Mouse (Mus musculus) midbrain, embryonic 12.5 days (tissue): Measurements from ENCODE around the gene Gm9732. TPM values are rescaled to one million over a fixed set of nuclear protein-coding genes. Genes with fewer than 3 reads are reported as not detected.
"Not testable (repeated sequence)": the region's sequence is repeated elsewhere in the genome, so short reads cannot be mapped to it uniquely, and the experiment has no call there.

Experiments
- ATAC-seq: fragments of 200-750 bp; cut with Nextera tagmentation; 2 replicates; pipeline ENCODE4 v1.8.0; 2017; ENCODE audit warnings: low read depth, moderate TSS enrichment, moderate library complexity; ENCODE audit not compliant: low FRiP score
- H3K27ac ChIP-seq: fragments of 300-500 bp; sonication (generic); replicated peaks from 2 replicates; pipeline ENCODE4 v1.5.1; 2016; ENCODE audit warnings: mild to moderate bottlenecking
- H3K27me3 ChIP-seq: fragments of 300-500 bp; sonication (generic); 2 replicates; pipeline ENCODE4 v1.6.1; 2016; ENCODE audit warnings: mild to moderate bottlenecking
- H3K36me3 ChIP-seq: fragments of 300-500 bp; sonication (generic); 2 replicates; pipeline ENCODE4 v1.6.1; 2016
- H3K4me1 ChIP-seq: fragments of 300-500 bp; sonication (generic); 2 replicates; pipeline ENCODE4 v1.6.1; 2016
- H3K4me2 ChIP-seq: fragments of 300-500 bp; sonication (generic); replicated peaks from 2 replicates; pipeline ENCODE4 v1.6.1; 2016; ENCODE audit warnings: mild to moderate bottlenecking, moderate library complexity
- H3K4me3 ChIP-seq: fragments of 300-500 bp; sonication (generic); 2 replicates; pipeline ENCODE4 v1.5.1; 2016; ENCODE audit warnings: mild to moderate bottlenecking
- H3K9ac ChIP-seq: fragments of 300-500 bp; sonication (generic); replicated peaks from 2 replicates; pipeline ENCODE4 v1.6.1; 2016; ENCODE audit warnings: mild to moderate bottlenecking, moderate library complexity
- H3K9me3 ChIP-seq: fragments of 300-500 bp; sonication (generic); 2 replicates; pipeline ENCODE4 v1.6.1; 2016; ENCODE audit warnings: mild to moderate bottlenecking
- WGBS: fragments of 180-500 bp; shearing (Covaris S2); methylation state at CpG from one replicate; pipeline ENCODE4 v1.1.7; 2016; 5-methylcytosine and 5-hydroxymethylcytosine counted together
- polyA plus RNA-seq: library from polyadenylated mRNA; unstranded; fragments of >200 nt; fragmentation: Nextera tagmentation; extraction: Ambion mirVana; gene quantifications from 2 replicates; pipeline ENCODE4 v1.2.1, GENCODE M21; 2016

The Gm9732 gene
- polyA plus RNA-seq, result not detected in 2 replicates

GRCm38 (mm10) chr14:43274986-43275511 lies at the start of gene Gm9732:
TSS of gene Gm9732 (plus strand) at chr14:43275036.
- H3K9ac ChIP-seq, H3K27me3 ChIP-seq, H3K9me3 ChIP-seq, H3K4me3 ChIP-seq, H3K36me3 ChIP-seq, ATAC-seq, H3K27ac ChIP-seq, H3K4me1 ChIP-seq, H3K4me2 ChIP-seq: not testable (repeated sequence)
- WGBS, result 85% methylated on average over 8 of the region's 8 CpGs

- H3K36me3 ChIP-seq, ATAC-seq, H3K27ac ChIP-seq, H3K4me3 ChIP-seq, H3K4me2 ChIP-seq, H3K9ac ChIP-seq, H3K27me3 ChIP-seq, H3K4me1 ChIP-seq, H3K9me3 ChIP-seq: not testable (repeated sequence)
- 91% methylated on average over 4 of the region's 4 CpGs for WGBS
Observed at GRCm38 (mm10) chr14:43235204-43235603, 39.6 kb upstream of the Gm9732 start, which contains the start of gene Gm8122. TSS of gene Gm8122 (minus strand) at chr14:43235304.

DNA sequence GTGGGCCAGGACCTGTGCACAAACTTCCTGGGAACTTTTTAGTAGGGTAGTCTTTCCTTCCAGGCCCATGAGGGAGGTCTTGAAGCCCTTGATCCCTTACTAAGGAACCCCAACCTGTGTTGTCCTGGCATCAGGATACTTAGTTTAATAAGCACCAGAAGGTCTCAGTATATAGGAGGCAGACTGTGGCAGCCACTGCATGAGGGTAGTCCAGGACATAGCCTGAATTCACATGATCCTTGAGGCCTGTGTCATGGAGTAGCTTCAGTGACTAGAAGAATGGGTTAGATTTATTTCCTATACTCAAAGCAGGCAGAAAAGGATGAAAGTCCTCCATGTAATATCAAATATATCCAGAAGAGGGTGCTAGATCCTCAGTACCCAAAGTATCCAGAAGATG lies 37.1 kb upstream of the Gm9732 start:
- not testable (repeated sequence) for ATAC-seq, H3K27ac ChIP-seq, H3K4me1 ChIP-seq, H3K4me2 ChIP-seq, H3K9ac ChIP-seq, H3K4me3 ChIP-seq, H3K27me3 ChIP-seq, H3K36me3 ChIP-seq, H3K9me3 ChIP-seq

GRCm38 (mm10) chr14:43249611-43250170 lies 25.1 kb upstream of the Gm9732 start:
- H3K27ac ChIP-seq, H3K27me3 ChIP-seq, H3K9me3 ChIP-seq, H3K4me2 ChIP-seq, H3K9ac ChIP-seq, H3K4me3 ChIP-seq, ATAC-seq, H3K36me3 ChIP-seq, H3K4me1 ChIP-seq: not testable (repeated sequence)
- whole genome bisulfite sequencing, result 23% methylated on average over 10 of the region's 12 CpGs

DNA sequence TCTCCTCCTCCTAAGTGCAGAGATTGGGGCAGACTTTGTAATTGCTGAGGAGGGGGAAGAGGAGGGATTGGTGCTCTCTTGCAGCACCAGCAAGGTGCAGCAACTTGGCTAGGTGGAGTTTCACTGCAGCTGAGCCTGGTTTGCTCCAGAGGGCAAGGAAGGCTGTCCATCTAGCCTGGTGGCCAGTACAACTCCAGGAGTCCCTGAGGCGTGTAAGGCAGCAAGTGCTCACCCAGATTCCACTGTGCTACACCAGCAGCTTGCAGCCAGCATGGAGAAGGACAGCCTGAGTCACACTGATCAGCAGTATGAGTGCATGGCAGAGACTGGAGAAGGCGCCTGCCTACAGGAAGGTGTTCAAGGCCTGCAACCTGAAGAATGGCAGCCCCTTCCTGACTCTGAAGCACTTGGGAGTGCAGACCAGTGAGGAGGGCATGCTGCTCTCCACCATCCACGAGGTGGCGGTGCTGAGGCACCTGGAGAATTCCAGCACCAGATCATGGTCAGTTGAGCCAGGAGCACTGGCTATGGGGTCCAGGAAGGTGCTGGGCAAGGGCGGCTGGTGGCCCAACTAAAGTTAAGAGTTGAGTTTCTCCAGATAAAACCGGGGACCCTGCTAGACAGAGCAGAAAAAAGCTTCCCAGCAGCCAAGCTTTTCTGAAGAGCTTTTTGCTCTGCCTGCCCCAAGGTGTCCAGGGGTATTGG lies 24.1 kb upstream of the Gm9732 start:
- whole genome bisulfite sequencing, result 38% methylated on average over 5 of the region's 6 CpGs
- H3K9ac ChIP-seq, H3K4me2 ChIP-seq, H3K27ac ChIP-seq, H3K4me1 ChIP-seq, H3K36me3 ChIP-seq, H3K9me3 ChIP-seq, H3K4me3 ChIP-seq, ATAC-seq, H3K27me3 ChIP-seq: not testable (repeated sequence)

- H3K4me2 ChIP-seq, H3K4me1 ChIP-seq, H3K9me3 ChIP-seq, H3K36me3 ChIP-seq, H3K9ac ChIP-seq, H3K27ac ChIP-seq, ATAC-seq, H3K27me3 ChIP-seq, H3K4me3 ChIP-seq: not testable (repeated sequence)
- WGBS, result 81% methylated on average over 1 of the region's 1 CpGs
Observed at GRCm38 (mm10) chr14:43256511-43256910, 18.3 kb upstream of the Gm9732 start.

DNA sequence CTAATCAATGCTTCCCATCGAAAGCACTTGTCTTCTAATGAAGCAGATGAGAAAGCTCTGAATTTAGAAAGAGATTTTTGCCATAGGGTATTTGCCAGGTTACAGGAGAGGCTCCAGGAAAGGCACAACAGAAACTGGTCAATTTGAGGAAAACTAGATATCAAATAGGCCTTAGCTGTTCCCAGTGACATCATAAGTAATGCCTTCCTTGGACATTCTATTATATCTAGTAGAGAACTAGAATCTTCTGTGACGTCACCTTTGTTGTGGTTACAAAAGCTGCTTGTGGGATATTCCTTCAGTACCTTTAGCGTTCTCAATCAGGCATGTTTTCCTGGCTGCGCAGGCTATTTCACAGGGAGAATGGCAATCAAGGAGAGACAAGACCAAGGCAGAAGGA lies 16.5 kb upstream of the Gm9732 start, which contains the start of gene Gm8126:
Gene Gm8126 (plus strand): TSS at position 301 of the 400 bp plus-strand sequence.
- not testable (repeated sequence) for H3K9ac ChIP-seq, H3K4me2 ChIP-seq, H3K4me3 ChIP-seq, H3K36me3 ChIP-seq, H3K4me1 ChIP-seq, H3K27me3 ChIP-seq, ATAC-seq, H3K9me3 ChIP-seq, H3K27ac ChIP-seq
- WGBS, result 98% methylated on average over 3 of the region's 4 CpGs

DNA sequence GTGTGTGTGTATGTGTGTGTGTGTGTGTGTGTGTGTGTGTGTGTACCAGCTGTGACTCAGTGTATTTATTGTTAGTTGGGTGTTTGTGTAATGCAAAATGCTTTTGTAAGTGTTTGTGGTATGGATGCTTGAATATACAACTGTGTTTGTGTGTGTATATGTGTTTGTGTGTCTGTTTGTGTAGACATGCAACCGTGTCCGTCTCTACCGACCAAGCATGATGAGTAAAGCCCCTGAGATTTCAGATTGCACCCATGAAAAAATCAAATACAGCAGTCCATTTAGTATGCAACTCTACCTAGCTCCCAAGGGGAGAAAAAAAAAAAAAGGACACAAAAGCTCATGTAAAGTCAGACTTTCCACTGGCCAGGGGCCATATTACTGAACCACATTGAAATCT lies 11.4 kb upstream of the Gm9732 start:
- not testable (repeated sequence) for H3K9ac ChIP-seq, H3K4me3 ChIP-seq, ATAC-seq, H3K27ac ChIP-seq, H3K4me1 ChIP-seq, H3K4me2 ChIP-seq, H3K9me3 ChIP-seq, H3K36me3 ChIP-seq, H3K27me3 ChIP-seq
- 88% methylated on average over 3 of the region's 3 CpGs for WGBS

GRCm38 (mm10) chr14:43268521-43269084 lies 6.2 kb upstream of the Gm9732 start:
- not testable (repeated sequence) for H3K36me3 ChIP-seq, H3K4me2 ChIP-seq, H3K4me1 ChIP-seq, H3K9me3 ChIP-seq, H3K27me3 ChIP-seq, H3K27ac ChIP-seq, H3K4me3 ChIP-seq, ATAC-seq, H3K9ac ChIP-seq
- WGBS, result 49% methylated on average over 2 of the region's 2 CpGs

GRCm38 (mm10) chr14:43269211-43269610 lies 5.6 kb upstream of the Gm9732 start:
- H3K9me3 ChIP-seq, H3K4me3 ChIP-seq, H3K4me1 ChIP-seq, H3K27me3 ChIP-seq, H3K9ac ChIP-seq, ATAC-seq, H3K36me3 ChIP-seq, H3K27ac ChIP-seq, H3K4me2 ChIP-seq: not testable (repeated sequence)
- WGBS, result 90% methylated on average over 3 of the region's 3 CpGs

- not testable (repeated sequence) for H3K27ac ChIP-seq, H3K9me3 ChIP-seq, H3K9ac ChIP-seq, H3K27me3 ChIP-seq, H3K4me1 ChIP-seq, H3K36me3 ChIP-seq, H3K4me2 ChIP-seq, H3K4me3 ChIP-seq, ATAC-seq
- 57% methylated on average over 1 of the region's 1 CpGs for WGBS
Observed at GRCm38 (mm10) chr14:43273161-43273560, 1.7 kb upstream of the Gm9732 start.

DNA sequence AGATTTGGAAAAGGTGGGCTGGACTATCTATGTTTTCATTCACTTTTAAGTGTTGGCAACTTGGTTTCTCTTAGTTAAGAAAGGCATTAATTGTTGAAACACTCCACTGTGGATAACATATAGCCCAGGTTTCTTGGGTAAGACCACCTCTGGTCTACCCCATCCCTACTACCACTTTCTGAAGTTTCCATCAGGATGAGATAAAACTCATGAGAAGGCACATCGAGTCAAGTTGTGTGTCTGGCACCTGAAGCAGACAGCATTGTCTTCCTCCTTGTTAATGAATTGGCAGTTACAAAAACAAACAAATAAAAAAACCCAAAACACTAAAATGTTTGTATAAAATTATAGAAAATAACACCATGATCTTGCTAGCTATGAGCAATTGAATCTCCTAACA lies 916 bp downstream of the Gm9732 start:
- not testable (repeated sequence) for H3K9me3 ChIP-seq, H3K27me3 ChIP-seq, H3K4me3 ChIP-seq, H3K4me2 ChIP-seq, ATAC-seq, H3K36me3 ChIP-seq, H3K9ac ChIP-seq, H3K27ac ChIP-seq, H3K4me1 ChIP-seq
- 90% methylated on average over 1 of the region's 1 CpGs for WGBS
